Mouse (Mus musculus) common myeloid progenitor, adult 5-6 weeks (primary cell): Measurements from ENCODE around the gene Xylt1. TPM values are rescaled to one million over a fixed set of nuclear protein-coding genes. Genes with fewer than 3 reads are reported as not detected.

Experiments used
- ATAC-seq: replicated peaks from 2 replicates; pipeline ENCODE4 v1.8.0; 2016; ENCODE audit warnings: low read depth, mild to moderate bottlenecking, moderate TSS enrichment, inconsistent platforms; ENCODE audit not compliant: poor library complexity, severe bottlenecking
- total RNA-seq: library from RNA; stranded (forward); fragments of 200-1000, 187-1606 nt; gene quantifications from 2 replicates; pipeline ENCODE4 v1.2.3, GENCODE M21; 2017

Xylt1 gene
- total RNA-seq, 1 experiment from 2014 or later, result 12.9 TPM

- no peak for ATAC-seq
These were observed 121.6 kb downstream of the Xylt1 start for GRCm38 (mm10) chr7:117502415-117502814.

GRCm38 (mm10) chr7:117503714-117504113, 122.9 kb downstream of the Xylt1 start:
- ATAC-seq, result no peak

GRCm38 (mm10) chr7:117505791-117506190, 125.0 kb downstream of the Xylt1 start:
- no peak for ATAC-seq

- no peak for ATAC-seq
These were observed 126.6 kb downstream of the Xylt1 start for GRCm38 (mm10) chr7:117507351-117507750.

- no peak for ATAC-seq
These were observed 127.3 kb downstream of the Xylt1 start for GRCm38 (mm10) chr7:117508090-117508489.

- no peak for ATAC-seq
These were observed 129.3 kb downstream of the Xylt1 start for GRCm38 (mm10) chr7:117510113-117510512.

GRCm38 (mm10) chr7:117512301-117512700, 131.5 kb downstream of the Xylt1 start:
- no peak for ATAC-seq

- no peak for ATAC-seq
These were observed 135.0 kb downstream of the Xylt1 start for GRCm38 (mm10) chr7:117515794-117516193.

GRCm38 (mm10) chr7:117516896-117517295, 136.1 kb downstream of the Xylt1 start:
- ATAC-seq, result peak; percentile 39

- ATAC-seq, result peak; percentile 47
These were observed 140.6 kb downstream of the Xylt1 start for GRCm38 (mm10) chr7:117521369-117521768.

- no peak for ATAC-seq
These were observed 141.4 kb downstream of the Xylt1 start for GRCm38 (mm10) chr7:117522092-117522635.

GRCm38 (mm10) chr7:117524430-117525214, 143.8 kb downstream of the Xylt1 start:
- ATAC-seq, result no peak

- no peak for ATAC-seq
These were observed 144.9 kb downstream of the Xylt1 start for GRCm38 (mm10) chr7:117525678-117526077.

- ATAC-seq, result no peak
These were observed 145.8 kb downstream of the Xylt1 start for GRCm38 (mm10) chr7:117526570-117526969.

- ATAC-seq, result peak; percentile 49; the same call in 1 of the 2 replicates
These were observed 149.2 kb downstream of the Xylt1 start for GRCm38 (mm10) chr7:117529787-117530655.

- no peak for ATAC-seq
These were observed 151.9 kb downstream of the Xylt1 start for GRCm38 (mm10) chr7:117532651-117533050.

- no peak for ATAC-seq
These were observed 152.4 kb downstream of the Xylt1 start for GRCm38 (mm10) chr7:117533164-117533563.

GRCm38 (mm10) chr7:117539931-117540330, 159.2 kb downstream of the Xylt1 start:
- peak; percentile 37 for ATAC-seq

- no peak for ATAC-seq
These were observed 159.6 kb downstream of the Xylt1 start for GRCm38 (mm10) chr7:117540413-117540812.

GRCm38 (mm10) chr7:117541056-117541455, 160.3 kb downstream of the Xylt1 start:
- ATAC-seq, result 0 out of 2 replicates have a peak, but pooled peaks have one; percentile 45

- no peak for ATAC-seq
These were observed 160.9 kb downstream of the Xylt1 start for GRCm38 (mm10) chr7:117541681-117542080.
